Mouse (Mus musculus): Measurements from ENCODE around the gene Pnpla5. TPM values are rescaled to one million over a fixed set of nuclear protein-coding genes. Genes with fewer than 3 reads are reported as not detected.

The Pnpla5 gene
- polyA plus RNA-seq, 1 experiment: not detected

DNA sequence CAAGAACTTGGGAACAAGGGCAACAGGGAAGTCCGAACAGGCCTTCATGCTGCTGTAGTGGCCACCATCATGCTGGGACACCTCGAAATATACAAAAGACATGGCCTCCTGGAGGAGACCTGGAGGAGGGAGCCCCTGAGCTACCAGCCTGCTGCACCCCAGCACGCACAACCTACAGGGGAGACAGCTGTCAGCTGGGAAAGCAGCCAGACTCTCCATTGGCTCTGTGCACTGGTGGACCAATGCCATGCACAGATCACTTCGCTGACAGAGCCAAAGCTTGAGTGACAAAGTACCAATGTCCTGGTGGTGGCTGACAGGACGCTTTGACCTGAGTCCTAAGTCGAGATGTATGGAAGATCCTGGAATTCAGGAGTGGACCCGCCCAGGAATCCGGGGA, 26.9 kb downstream of the Pnpla5 start:
- H3K9me3 ChIP-seq: no peaks in the 10 kb centered on the region
- H3K36me3 ChIP-seq (replicated peaks; ENCODE audit: low read length): no peaks in the 10 kb centered on the region
- TF ChIP-seq FLI1 (IDR thresholded peaks at IDR 0.05; ENCODE audit: low read length) (no peak), GATA1 (IDR thresholded peaks at IDR 0.05; ENCODE audit: borderline replicate concordance, low read length) (no peak)
- peaks cover 47% of the 10 kb centered on the region for H3K27me3 ChIP-seq (replicated peaks)
- H3K4me1 ChIP-seq: no peaks in the 10 kb centered on the region
- no peak overlapping the region for H3K4me3 ChIP-seq (replicated peaks)

DNA sequence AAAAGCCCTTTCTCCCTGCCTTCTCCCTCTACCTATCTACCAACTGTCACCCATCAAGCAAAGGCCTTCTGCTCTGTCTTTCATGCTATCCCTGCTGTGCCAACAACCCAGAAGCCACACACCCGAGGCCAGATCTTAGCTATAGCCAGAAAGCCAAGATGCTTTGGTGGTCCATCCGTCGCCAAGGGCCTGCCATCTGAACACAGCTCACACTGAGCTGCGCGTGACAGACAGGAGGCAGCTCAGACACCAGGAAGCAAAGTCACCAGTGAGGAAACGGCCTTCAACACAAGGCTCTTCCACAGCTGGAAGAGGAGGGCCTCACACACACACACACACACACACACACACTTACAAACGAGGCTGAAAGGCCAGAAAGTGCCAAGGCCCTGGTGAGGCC, 28.1 kb downstream of the Pnpla5 start:
- TF ChIP-seq GATA1 (IDR thresholded peaks at IDR 0.05; ENCODE audit: borderline replicate concordance, low read length): no peak
- no peak for TF ChIP-seq FLI1 (IDR thresholded peaks at IDR 0.05; ENCODE audit: low read length)
- Histone ChIP-seq H3K27me3 (replicated peaks) (peaks cover 44% of the 10 kb centered on the region), H3K4me3 (replicated peaks) (no peak overlapping the region), H3K36me3 (replicated peaks; ENCODE audit: low read length) (no peaks in the 10 kb centered on the region), H3K4me1 (no peaks in the 10 kb centered on the region), H3K9me3 (no peaks in the 10 kb centered on the region)

GRCm38 (mm10) chr15:84086775-84087174, 36.2 kb downstream of the Pnpla5 start:
- no peaks in the 10 kb centered on the region for H3K9me3 ChIP-seq
- no peak for TF ChIP-seq FLI1 (IDR thresholded peaks at IDR 0.05; ENCODE audit: low read length)
- TF ChIP-seq GATA1 (IDR thresholded peaks at IDR 0.05; ENCODE audit: borderline replicate concordance, low read length): no peak
- H3K4me1 ChIP-seq: no peaks in the 10 kb centered on the region
- H3K36me3 ChIP-seq (replicated peaks; ENCODE audit: low read length): no peaks in the 10 kb centered on the region
- no peak overlapping the region for H3K4me3 ChIP-seq (replicated peaks)
- peaks cover 37% of the 10 kb centered on the region for H3K27me3 ChIP-seq (replicated peaks)

GRCm38 (mm10) chr15:84086364-84086763, 36.6 kb downstream of the Pnpla5 start:
- Histone ChIP-seq H3K27me3 (replicated peaks) (peaks cover 37% of the 10 kb centered on the region), H3K4me3 (replicated peaks) (no peak overlapping the region), H3K36me3 (replicated peaks; ENCODE audit: low read length) (no peaks in the 10 kb centered on the region), H3K9me3 (no peaks in the 10 kb centered on the region), H3K4me1 (no peaks in the 10 kb centered on the region)
- no peak for TF ChIP-seq FLI1 (IDR thresholded peaks at IDR 0.05; ENCODE audit: low read length)
- TF ChIP-seq GATA1 (IDR thresholded peaks at IDR 0.05; ENCODE audit: borderline replicate concordance, low read length): no peak

GRCm38 (mm10) chr15:84080069-84080468, 42.9 kb downstream of the Pnpla5 start:
- no peaks in the 10 kb centered on the region for H3K9me3 ChIP-seq
- no peaks in the 10 kb centered on the region for H3K36me3 ChIP-seq (replicated peaks; ENCODE audit: low read length)
- no peak overlapping the region for H3K4me3 ChIP-seq (replicated peaks)
- H3K27me3 ChIP-seq (replicated peaks): peaks cover 46% of the 10 kb centered on the region
- no peak for TF ChIP-seq FLI1 (IDR thresholded peaks at IDR 0.05; ENCODE audit: low read length)
- H3K4me1 ChIP-seq: no peaks in the 10 kb centered on the region; the same call in 1 of the 2 replicates

DNA sequence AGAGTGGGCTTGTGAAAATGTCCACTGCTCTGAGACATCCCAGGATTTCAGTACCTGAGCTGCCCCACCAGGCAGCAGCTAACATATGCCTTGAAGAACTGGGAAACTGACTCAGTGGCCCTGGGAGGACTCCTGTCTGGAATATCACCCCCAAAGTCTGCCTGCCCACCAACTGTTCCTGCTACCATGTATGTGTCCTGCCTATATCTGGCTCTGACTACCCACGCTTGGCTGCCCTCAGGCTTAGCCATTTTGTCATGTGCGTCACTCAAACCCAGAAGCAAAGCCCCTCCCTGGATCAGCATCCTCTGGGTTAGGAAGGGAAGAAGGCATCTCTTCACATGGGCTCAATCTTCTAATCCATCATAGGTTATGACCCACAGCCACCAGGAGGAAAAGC, 43.5 kb downstream of the Pnpla5 start:
- TF ChIP-seq GATA1 (IDR thresholded peaks at IDR 0.05; ENCODE audit: borderline replicate concordance, low read length): no peak
- TF ChIP-seq FLI1 (IDR thresholded peaks at IDR 0.05; ENCODE audit: low read length): no peak
- H3K4me3 ChIP-seq (replicated peaks): no peak overlapping the region
- H3K4me1 ChIP-seq: peaks cover 5% of the 10 kb centered on the region; the same call in 1 of the 2 replicates
- peaks cover 49% of the 10 kb centered on the region for H3K27me3 ChIP-seq (replicated peaks)
- H3K9me3 ChIP-seq: no peaks in the 10 kb centered on the region
- H3K36me3 ChIP-seq (replicated peaks; ENCODE audit: low read length): no peaks in the 10 kb centered on the region

DNA sequence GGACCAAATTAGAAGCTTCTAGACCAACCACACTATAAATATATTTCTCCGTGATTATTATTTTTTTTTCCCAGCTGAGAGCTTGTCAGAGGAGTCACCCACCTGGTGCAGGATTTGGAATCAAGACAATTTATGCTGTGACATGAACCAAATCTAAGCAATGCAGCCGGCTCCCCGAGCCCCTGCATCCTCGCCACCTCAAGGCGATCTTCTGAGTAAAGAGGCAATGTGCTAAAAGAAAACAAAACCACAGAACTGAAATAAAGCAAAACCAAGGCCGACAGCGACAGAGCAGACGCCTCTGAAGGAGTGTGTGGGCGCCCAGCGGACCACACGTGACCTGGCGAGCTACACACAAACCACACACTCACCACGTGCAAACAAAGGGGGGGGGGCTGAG, 44.3 kb downstream of the Pnpla5 start:
- H3K4me3 ChIP-seq (replicated peaks): no peak overlapping the region
- H3K36me3 ChIP-seq (replicated peaks; ENCODE audit: low read length): no peaks in the 10 kb centered on the region
- no peaks in the 10 kb centered on the region for H3K9me3 ChIP-seq
- peaks cover 7% of the 10 kb centered on the region; the same call in 1 of the 2 replicates for H3K4me1 ChIP-seq
- H3K27me3 ChIP-seq (replicated peaks): peaks cover 52% of the 10 kb centered on the region
- TF ChIP-seq GATA1 (IDR thresholded peaks at IDR 0.05; ENCODE audit: borderline replicate concordance, low read length) (no peak), FLI1 (IDR thresholded peaks at IDR 0.05; ENCODE audit: low read length) (no peak)

DNA sequence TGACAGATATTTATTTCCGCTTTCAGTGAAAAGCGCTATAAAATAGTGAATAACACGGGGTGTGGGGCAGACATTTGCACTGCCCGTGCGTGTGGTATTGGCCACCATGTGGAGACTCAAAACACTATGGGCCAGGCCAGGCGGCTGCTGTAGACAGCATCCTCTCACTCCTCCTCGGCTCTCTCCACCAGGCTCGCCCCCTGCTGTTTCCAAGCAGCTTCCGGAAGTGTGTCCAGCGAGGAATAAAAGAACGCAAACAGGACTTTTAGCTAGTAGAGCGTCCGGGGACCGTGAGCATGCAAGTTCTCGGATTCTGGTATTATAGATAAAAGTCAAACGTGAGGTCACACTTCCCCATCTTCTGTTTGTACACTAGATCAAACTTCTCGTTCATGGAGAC, 45.8 kb downstream of the Pnpla5 start:
- no peaks in the 10 kb centered on the region for H3K36me3 ChIP-seq (replicated peaks; ENCODE audit: low read length)
- H3K27me3 ChIP-seq (replicated peaks): peaks cover 61% of the 10 kb centered on the region
- no peak overlapping the region for H3K4me3 ChIP-seq (replicated peaks)
- H3K4me1 ChIP-seq: peaks cover 8% of the 10 kb centered on the region; the same call in 1 of the 2 replicates
- TF ChIP-seq FLI1 (IDR thresholded peaks at IDR 0.05; ENCODE audit: low read length): no peak
- TF ChIP-seq GATA1 (IDR thresholded peaks at IDR 0.05; ENCODE audit: borderline replicate concordance, low read length): no peak
- H3K9me3 ChIP-seq: no peaks in the 10 kb centered on the region

DNA sequence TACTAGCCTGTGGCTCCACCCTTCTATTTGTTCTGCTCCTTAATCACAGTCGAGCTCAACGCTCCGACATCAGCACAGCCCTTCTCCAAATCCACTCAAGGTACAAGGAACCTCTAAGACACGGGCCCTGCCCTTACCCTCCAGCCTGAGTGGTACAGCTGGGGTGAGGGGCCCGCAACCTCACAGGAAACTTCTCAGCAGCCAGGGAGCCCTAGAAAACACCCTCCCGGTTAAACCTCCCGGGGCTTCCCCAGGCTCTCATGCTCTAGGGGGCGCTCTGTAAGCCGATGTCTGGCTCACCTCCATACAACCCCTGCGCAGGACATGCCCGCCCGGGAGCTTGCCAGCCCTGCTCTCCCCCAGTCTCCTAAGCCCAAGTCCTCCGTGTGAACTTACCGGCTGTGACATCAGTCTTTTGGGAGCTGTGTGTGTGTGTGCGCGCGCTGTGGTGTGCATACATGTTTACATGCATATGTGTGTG, 48.2 kb downstream of the Pnpla5 start:
- H3K4me1 ChIP-seq: peaks cover 15% of the 10 kb centered on the region
- H3K36me3 ChIP-seq (replicated peaks; ENCODE audit: low read length): no peaks in the 10 kb centered on the region
- H3K9me3 ChIP-seq: no peaks in the 10 kb centered on the region
- TF ChIP-seq FLI1 (IDR thresholded peaks at IDR 0.05; ENCODE audit: low read length): no peak
- no peak for TF ChIP-seq GATA1 (IDR thresholded peaks at IDR 0.05; ENCODE audit: borderline replicate concordance, low read length)
- peaks cover 74% of the 10 kb centered on the region for H3K27me3 ChIP-seq (replicated peaks)
- H3K4me3 ChIP-seq (replicated peaks): no peak overlapping the region

DNA sequence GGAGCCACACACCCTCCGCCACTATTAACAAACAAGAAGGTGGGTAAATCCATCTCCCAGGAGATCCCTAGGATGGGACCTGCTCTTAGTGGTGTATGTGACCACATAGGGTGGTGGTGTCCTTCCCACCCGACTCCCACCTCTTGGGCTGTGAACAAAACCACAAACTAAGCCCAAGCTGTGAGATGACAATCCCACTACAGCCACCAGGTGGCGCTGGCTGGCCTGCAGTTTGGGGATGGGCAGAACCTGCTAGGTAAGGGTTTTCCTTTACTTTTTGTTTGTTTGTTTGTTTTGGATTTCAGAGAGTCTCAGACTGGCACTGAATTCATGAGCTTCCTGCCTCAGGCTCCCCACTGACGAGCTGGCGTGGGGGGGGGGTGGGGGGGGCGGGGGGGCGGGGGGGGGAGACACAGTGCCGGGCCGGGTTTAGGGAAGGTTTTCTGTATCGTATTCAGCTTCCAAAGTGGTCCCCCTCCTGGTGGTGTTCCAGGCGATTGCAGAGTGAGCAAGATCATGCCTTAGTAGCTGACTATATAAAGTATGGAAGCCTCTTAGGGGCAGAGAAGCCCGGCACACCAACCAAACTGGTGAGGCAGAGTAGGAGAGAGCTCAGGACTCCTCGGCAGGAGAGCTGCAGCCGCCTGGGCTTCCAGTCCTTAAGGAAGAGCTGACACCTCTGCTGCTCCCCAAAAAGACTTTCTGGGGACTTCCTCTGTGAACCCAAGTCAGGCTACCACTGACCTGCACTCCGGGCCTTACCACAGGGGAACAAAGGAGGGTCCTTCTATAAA, 48.9 kb downstream of the Pnpla5 start:
- Histone ChIP-seq H3K4me3 (replicated peaks) (no peak overlapping the region), H3K36me3 (replicated peaks; ENCODE audit: low read length) (no peaks in the 10 kb centered on the region), H3K27me3 (replicated peaks) (peaks cover 75% of the 10 kb centered on the region), H3K4me1 (peaks cover 15% of the 10 kb centered on the region), H3K9me3 (no peaks in the 10 kb centered on the region)
- no peak for TF ChIP-seq GATA1 (IDR thresholded peaks at IDR 0.05; ENCODE audit: borderline replicate concordance, low read length)
- TF ChIP-seq FLI1 (IDR thresholded peaks at IDR 0.05; ENCODE audit: low read length): no peak
